Mouse (Mus musculus) ovary, postnatal 10 days (tissue): ENCODE measurements around the gene Smc3.
"Not testable (repeated sequence)": the region's sequence is repeated elsewhere in the genome, so short reads cannot be mapped to it uniquely, and the experiment has no call there.

Experiments
- DNase-seq: peaks from one replicate; pipeline ENCODE4 v3.0.0; 2022; ENCODE audit warnings: low spot score

Gene Smc3

GRCm38 (mm10) chr19:53576061-53576460 is 24.1 kb upstream of the Smc3 start:
- no peak for DNase-seq

DNA sequence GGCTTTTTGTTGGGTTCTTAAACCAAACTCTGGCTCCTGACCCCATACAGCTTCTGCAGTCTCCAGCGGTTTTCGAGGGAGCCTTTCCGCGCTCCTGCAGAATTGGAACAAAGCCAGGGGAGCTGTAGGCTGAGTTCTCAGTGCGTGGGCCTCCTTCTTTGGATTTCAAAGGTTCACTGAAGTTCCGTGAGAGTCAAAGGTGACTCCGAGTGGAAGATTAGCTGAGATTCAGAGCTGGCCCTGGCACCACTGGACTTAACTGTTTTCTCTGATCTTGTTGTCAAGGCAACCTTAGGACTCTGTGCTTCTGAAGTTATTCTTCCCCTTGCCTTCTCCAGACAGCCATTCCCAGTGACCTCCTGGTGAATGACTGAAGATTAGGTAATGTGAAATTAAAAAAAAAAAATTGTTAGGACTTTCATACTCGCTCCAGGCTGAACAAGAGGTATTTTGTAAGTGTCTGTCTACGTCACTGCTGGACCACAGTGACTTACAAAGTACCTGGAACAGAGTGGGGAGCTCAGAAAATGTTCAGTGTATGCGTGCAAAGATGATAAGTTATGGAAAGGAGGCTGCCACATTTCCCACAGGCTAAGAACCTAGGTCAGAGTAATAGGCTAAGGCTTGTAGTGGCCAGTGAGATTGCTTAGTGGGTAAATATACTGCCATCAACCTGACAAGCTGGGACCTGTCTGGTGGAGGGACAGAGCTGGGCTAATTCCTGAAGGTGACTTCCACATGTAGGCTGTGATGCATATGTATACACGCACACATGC is 23.0 kb upstream of the Smc3 start:
- DNase-seq: no peak

DNA sequence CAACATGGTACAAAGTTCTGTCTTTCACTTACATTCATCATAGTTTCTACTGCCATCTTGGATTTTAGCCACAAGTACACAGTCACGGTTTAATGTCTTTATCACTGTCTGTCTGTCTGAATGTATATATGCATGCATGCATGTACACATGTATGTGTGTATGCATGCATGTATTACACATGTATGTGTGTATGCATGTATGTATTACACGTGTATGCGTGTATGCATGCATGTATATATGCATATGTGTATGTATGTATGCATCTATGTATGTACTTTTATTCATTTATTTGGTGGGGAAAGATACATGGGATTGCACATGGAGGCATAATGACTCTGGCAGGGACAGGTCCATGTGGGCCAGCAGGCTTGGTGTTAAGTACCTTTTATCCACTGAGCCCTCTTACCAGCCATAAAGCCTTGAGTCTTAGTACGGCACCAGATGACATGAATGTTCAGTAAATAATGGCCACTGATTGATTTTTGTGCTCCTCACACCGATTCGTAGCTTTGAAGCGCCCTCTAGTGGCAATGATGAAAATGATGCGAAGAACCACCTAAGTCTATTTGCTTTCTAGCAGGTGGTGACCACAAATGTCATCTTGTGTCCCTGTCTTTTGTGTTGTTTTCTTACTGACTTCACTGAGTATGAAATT is 21.5 kb upstream of the Smc3 start:
- DNase-seq: no peak

DNA sequence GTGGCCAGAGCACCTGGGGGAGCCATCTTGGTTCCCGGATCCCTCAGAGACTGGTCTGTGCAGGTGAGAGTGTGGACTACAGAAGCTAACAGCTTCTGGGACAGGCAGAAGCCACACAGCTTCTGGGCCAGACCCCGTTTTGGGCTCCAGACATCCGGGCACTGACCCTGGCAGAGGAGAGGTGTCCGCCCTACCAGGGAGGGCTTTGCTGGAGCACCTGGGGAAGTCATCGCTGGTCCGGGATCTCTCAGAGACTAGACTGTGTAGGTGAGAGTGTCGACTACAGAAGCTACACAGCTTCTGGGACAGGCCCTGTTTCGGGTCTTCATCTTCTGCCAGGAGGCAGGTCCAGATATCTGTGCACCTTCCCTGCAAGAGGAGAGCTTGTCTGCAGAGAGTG is 19.9 kb upstream of the Smc3 start:
- DNase-seq: not testable (repeated sequence)

GRCm38 (mm10) chr19:53587686-53588085 is 12.5 kb upstream of the Smc3 start:
- not testable (repeated sequence) for DNase-seq

- not testable (repeated sequence) for DNase-seq
Observed at GRCm38 (mm10) chr19:53588968-53589367, 11.2 kb upstream of the Smc3 start, which contains the start of gene Nutf2-ps1. Nutf2-ps1 (minus strand) TSS chr19:53589068.

- no peak for DNase-seq
Observed at GRCm38 (mm10) chr19:53596723-53597474, 3.3 kb upstream of the Smc3 start.

GRCm38 (mm10) chr19:53600549-53601362 is 558 bp downstream of the Smc3 start:
- DNase-seq: peak; percentile 29

GRCm38 (mm10) chr19:53601363-53601655 is 1.1 kb downstream of the Smc3 start:
- DNase-seq: no peak

- DNase-seq: no peak
Observed at GRCm38 (mm10) chr19:53608921-53609320, 8.7 kb downstream of the Smc3 start.

DNA sequence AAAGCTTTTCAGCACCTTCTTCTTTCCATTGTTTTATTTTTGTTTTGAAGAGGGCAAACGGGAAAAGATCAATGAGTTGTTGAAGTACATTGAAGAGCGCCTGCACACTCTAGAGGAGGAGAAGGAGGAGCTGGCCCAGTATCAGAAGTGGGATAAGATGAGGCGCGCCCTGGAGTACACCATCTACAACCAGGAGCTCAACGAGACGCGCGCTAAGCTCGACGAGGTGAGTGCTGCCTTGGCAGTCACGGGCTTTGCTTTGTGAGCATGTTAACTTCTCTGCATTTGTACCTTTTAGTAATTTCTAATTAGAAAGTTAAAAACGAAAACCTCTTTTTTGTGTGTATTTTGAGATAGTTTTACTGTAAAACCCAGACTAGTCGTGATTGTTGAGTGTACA is 21.5 kb downstream of the Smc3 start:
- no peak for DNase-seq

DNA sequence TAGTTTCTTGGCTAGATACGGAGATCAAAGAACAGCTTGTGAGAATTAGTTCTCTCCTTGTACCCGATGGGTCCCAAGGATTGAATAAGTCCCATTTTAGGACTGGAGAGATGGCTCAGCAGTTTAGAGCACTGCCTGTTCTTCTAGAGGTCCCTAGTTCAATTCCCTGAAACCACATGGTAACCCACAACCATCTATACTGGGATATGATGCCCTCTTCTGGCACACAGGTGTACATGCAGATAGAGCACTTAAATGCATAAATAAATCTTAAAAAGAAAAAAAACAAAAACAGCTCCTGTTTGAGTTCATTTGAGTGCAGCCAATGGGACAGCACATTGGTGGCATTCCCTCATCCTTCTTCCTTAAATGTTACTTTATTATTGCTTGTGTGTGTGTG is 37.8 kb downstream of the Smc3 start:
- DNase-seq: no peak

DNA sequence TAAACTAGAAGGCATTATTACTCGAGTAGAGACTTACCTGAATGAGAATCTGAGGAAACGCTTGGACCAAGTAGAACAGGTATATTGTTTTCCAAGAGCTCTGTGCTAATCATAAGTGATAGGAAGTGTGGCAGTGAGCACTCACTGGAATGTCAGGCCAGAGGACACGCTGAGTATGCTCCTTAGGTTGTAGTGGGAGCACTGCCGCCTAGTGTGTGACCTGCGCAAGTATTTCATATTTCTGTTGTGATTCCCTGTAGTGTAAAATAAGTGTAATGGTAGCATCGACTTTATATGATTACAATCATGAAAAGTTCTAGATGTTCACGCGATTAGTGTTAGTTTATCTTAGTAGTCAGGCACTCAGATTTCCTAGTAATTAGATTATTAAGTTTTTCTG is 38.5 kb downstream of the Smc3 start:
- DNase-seq: no peak

DNA sequence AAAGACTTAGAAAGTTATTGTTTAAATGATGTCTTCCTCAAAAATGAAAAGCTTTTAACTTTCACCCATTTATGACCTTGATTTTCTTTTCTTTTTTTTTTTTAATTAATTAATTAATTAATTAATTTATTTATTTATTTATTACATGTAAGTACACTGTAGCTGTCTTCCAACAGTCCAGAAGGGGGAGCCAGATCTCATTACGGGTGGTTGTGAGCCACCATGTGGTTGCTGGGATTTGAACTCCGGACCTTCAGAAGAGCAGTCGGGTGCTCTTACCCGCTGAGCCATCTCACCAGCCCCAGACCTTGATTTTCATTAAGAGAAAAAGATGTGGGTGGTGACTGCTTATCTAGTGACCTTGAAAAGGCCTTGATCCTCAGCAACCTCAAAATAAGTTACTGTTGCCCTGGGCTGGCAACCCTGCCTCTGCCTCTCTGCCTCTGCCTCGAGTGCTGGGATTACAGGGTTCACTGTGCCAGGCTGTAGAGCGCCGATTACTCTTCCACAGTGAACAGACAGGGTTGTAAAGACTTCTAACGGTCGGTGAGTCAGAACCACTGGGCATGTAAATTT is 43.9 kb downstream of the Smc3 start:
- DNase-seq: no peak

- DNase-seq: no peak
Observed at GRCm38 (mm10) chr19:53647301-53647700, 47.1 kb downstream of the Smc3 start.

- DNase-seq: no peak
Observed at GRCm38 (mm10) chr19:53648056-53648455, 47.9 kb downstream of the Smc3 start.

GRCm38 (mm10) chr19:53648802-53649236 is 48.6 kb downstream of the Smc3 start:
- peak; percentile 39 for DNase-seq

DNA sequence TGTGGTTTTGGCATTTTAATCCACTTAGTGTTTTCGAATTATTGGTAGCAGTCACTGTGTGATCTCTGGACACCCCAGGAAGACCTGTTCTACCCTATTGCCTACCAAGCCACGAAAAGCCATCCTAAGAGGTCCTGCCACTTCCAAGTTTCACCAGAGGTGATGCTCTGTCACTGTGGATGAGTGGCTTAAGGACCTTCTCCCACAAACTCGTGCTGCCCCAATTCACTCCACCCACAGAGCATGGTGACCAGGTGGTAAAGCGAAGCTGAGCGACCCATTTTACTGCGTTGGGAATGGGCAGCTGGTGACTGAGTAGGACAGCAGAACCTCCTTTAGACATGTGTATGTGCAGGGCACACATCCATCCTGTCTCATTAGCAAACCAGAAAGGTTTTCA is 49.2 kb downstream of the Smc3 start:
- DNase-seq: no peak

GRCm38 (mm10) chr19:53649802-53650201 is 49.6 kb downstream of the Smc3 start:
- DNase-seq: no peak

DNA sequence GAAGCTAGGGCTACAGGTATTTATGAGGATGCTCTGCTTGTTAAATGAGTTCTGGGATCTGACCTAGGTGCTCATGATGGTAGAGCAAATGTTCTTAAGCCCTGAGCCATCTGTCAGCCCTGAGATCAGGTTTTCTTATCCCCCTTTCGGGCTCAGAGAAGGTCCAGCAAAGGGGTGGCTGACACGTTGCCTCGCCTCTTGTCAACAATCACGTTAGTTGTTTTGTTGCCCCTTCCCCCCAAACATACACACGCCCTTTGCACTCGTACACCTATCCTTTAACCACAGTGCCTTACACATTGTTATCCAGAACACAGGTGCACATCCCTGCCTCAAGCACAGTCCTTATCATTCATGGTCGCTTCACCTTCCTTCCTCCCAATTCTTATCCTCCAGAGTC is 50.7 kb downstream of the Smc3 start:
- no peak for DNase-seq

- DNase-seq: no peak
Observed at GRCm38 (mm10) chr19:53652267-53652666, 52.1 kb downstream of the Smc3 start.
